Mouse (Mus musculus): ENCODE measurements around the gene Tnfrsf9. TPM values are rescaled to one million over a fixed set of nuclear protein-coding genes. Genes with fewer than 3 reads are reported as not detected.
"Not testable (repeated sequence)": the region's sequence is repeated elsewhere in the genome, so short reads cannot be mapped to it uniquely, and the experiment has no call there.

Gene Tnfrsf9
- polyA plus RNA-seq, 1 experiment from 2014 or later, result 0.18 TPM

GRCm38 (mm10) chr4:150901651-150902050 is 12.7 kb upstream of the Tnfrsf9 start:
- H3K9ac ChIP-seq (ENCODE audit: low read length), result no peak overlapping the region
- no peaks in the 10 kb centered on the region for H3K4me1 ChIP-seq (ENCODE audit: control insufficient read depth, insufficient read depth, low read length)
- H3K36me3 ChIP-seq (ENCODE audit: control insufficient read depth, insufficient read depth, low read length), result peaks cover 17% of the 10 kb centered on the region
- DNase-seq (ENCODE audit: low spot score, missing footprints) (peak; percentile 92), ATAC-seq (ENCODE audit: low FRiP score) (no peak)
- H3K4me3 ChIP-seq (ENCODE audit: low read depth, low read length), result no peak overlapping the region
- no peaks in the 10 kb centered on the region for H3K27me3 ChIP-seq (ENCODE audit: control insufficient read depth, insufficient read depth, low read length)
- no peak overlapping the region for H3K27ac ChIP-seq (ENCODE audit: low read depth, low read length)
- H3K9me3 ChIP-seq (ENCODE audit: control insufficient read depth, low read length), result no peaks in the 10 kb centered on the region
- H3K4me2 ChIP-seq, result no peak overlapping the region
- 59% methylated on average over 9 of the region's 9 CpGs for WGBS

DNA sequence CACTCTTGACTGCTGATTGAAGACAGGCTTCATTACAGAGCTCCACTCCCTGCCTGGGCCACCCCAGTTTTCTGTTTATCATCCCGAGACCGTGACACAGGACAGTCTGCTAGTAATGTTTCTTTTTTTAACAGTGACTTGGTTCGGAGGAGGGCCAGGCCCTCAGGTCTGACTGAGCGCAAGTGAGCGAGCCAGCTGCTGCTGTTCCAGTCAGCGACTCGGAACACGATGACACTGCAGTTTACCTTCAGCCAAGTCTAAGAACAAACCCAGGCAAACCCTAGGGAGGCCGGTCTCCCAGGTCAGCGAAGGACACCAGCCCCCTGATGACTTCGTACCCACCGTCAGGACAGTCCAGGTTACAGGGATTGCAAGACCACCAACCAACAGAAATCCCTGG is 12.3 kb upstream of the Tnfrsf9 start:
- no peaks in the 10 kb centered on the region for H3K4me1 ChIP-seq (ENCODE audit: control insufficient read depth, insufficient read depth, low read length)
- H3K4me2 ChIP-seq, result no peak overlapping the region
- no peaks in the 10 kb centered on the region for H3K9me3 ChIP-seq (ENCODE audit: control insufficient read depth, low read length)
- ATAC-seq (ENCODE audit: low FRiP score), result no peak
- H3K27ac ChIP-seq (ENCODE audit: low read depth, low read length), result no peak overlapping the region
- no peak overlapping the region for H3K4me3 ChIP-seq (ENCODE audit: low read depth, low read length)
- H3K9ac ChIP-seq (ENCODE audit: low read length), result no peak overlapping the region
- no peaks in the 10 kb centered on the region for H3K27me3 ChIP-seq (ENCODE audit: control insufficient read depth, insufficient read depth, low read length)
- peak; percentile 61 for DNase-seq (ENCODE audit: low spot score, missing footprints)
- WGBS, result 92% methylated on average over 12 of the region's 12 CpGs
- H3K36me3 ChIP-seq (ENCODE audit: control insufficient read depth, insufficient read depth, low read length), result peaks cover 14% of the 10 kb centered on the region

DNA sequence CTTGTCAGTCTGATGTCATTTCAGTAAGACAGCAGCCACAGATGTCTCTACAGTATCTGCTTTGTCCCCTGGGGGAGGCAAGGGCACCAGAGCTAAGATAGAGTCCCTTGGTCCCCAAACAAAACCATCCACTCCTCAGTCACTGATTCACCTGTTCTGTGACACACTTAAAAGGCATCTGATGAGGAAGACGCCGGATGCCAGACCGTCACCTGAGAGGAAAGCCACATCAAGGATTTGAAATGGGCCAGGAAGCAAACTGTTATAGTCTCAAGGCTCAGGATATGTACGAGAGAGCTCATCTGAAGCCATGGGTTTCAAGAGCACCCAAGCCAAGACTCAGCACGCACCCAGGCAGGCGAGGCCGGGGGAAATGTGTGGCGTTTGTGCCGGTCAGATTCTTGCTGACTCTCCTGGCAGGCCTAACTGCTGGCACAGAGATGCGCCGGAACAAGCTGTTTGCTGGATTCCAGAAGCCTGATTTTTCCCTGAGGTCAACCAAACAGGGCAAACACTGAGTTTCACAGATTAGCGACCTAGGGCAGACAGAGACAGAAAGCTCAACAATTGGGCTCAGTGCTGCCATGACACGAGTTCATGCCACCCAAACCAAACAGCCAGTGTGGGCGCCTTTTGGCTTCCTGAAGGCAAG is 11.1 kb upstream of the Tnfrsf9 start:
- Histone ChIP-seq H3K4me1 (ENCODE audit: control insufficient read depth, insufficient read depth, low read length) (no peaks in the 10 kb centered on the region), H3K36me3 (ENCODE audit: control insufficient read depth, insufficient read depth, low read length) (peaks cover 14% of the 10 kb centered on the region), H3K4me3 (ENCODE audit: low read depth, low read length) (no peak overlapping the region), H3K4me2 (no peak overlapping the region), H3K9ac (ENCODE audit: low read length) (no peak overlapping the region), H3K27me3 (ENCODE audit: control insufficient read depth, insufficient read depth, low read length) (no peaks in the 10 kb centered on the region), H3K9me3 (ENCODE audit: control insufficient read depth, low read length) (no peaks in the 10 kb centered on the region), H3K27ac (ENCODE audit: low read depth, low read length) (no peak overlapping the region)
- ATAC-seq (ENCODE audit: low FRiP score) (no peak), DNase-seq (ENCODE audit: low spot score, missing footprints) (peak; percentile 17)
- WGBS, result 94% methylated on average over 14 of the region's 14 CpGs

- Histone ChIP-seq H3K27ac (ENCODE audit: low read depth, low read length) (no peak overlapping the region), H3K27me3 (ENCODE audit: control insufficient read depth, insufficient read depth, low read length) (no peaks in the 10 kb centered on the region), H3K9me3 (ENCODE audit: control insufficient read depth, low read length) (no peaks in the 10 kb centered on the region), H3K36me3 (ENCODE audit: control insufficient read depth, insufficient read depth, low read length) (peaks cover 2% of the 10 kb centered on the region), H3K4me3 (ENCODE audit: low read depth, low read length) (no peak overlapping the region), H3K4me2 (no peak overlapping the region), H3K9ac (ENCODE audit: low read length) (no peak overlapping the region), H3K4me1 (ENCODE audit: control insufficient read depth, insufficient read depth, low read length) (peaks cover 3% of the 10 kb centered on the region; the same call in 1 of the 2 replicates)
- 92% methylated on average over 8 of the region's 8 CpGs for WGBS
- no peak for ATAC-seq (ENCODE audit: low FRiP score)
- no peak for DNase-seq (ENCODE audit: low spot score, missing footprints)
Measured at GRCm38 (mm10) chr4:150907099-150907498, 7.3 kb upstream of the Tnfrsf9 start.

DNA sequence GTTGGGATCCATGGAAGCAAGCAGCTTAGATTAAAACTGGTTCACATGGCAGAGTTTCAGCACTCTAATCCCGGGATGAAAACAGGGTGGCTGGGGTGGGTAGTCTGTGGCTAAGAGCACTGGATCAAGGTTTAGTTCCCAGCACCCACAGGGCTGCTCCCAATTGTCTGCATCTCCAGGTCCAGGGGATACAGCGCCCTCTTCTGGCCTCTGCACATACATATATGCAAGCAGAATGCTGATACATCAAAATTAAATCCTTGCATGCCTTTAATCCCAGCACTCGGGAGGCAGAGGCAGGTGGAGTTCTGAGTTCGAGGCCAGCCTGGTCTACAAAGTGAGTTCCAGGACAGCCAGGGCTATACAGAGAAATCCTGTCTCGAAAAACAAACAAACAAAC is 5.8 kb upstream of the Tnfrsf9 start:
- H3K27ac ChIP-seq (ENCODE audit: low read depth, low read length); H3K9ac ChIP-seq (ENCODE audit: low read length); H3K36me3 ChIP-seq (ENCODE audit: control insufficient read depth, insufficient read depth, low read length); DNase-seq (ENCODE audit: low spot score, missing footprints); H3K4me3 ChIP-seq (ENCODE audit: low read depth, low read length); H3K9me3 ChIP-seq (ENCODE audit: control insufficient read depth, low read length); H3K27me3 ChIP-seq (ENCODE audit: control insufficient read depth, insufficient read depth, low read length); ATAC-seq (ENCODE audit: low FRiP score); H3K4me1 ChIP-seq (ENCODE audit: control insufficient read depth, insufficient read depth, low read length): not testable (repeated sequence)
- WGBS, result 71% methylated on average over 5 of the region's 5 CpGs
- H3K4me2 ChIP-seq, result peak overlapping the region; percentile 51; the same call in 1 of the 2 replicates

- DNase-seq (ENCODE audit: low spot score, missing footprints), result peak; percentile 100
- WGBS, result under 1% methylated on average over 53 of the region's 56 CpGs
- Histone ChIP-seq H3K36me3 (ENCODE audit: control insufficient read depth, insufficient read depth, low read length) (no peaks in the 10 kb centered on the region; the same call in 1 of the 2 replicates), H3K27me3 (ENCODE audit: control insufficient read depth, insufficient read depth, low read length) (no peaks in the 10 kb centered on the region), H3K4me2 (peak overlapping the region; percentile 51), H3K27ac (ENCODE audit: low read depth, low read length) (peak overlapping the region; percentile 76), H3K9me3 (ENCODE audit: control insufficient read depth, low read length) (no peaks in the 10 kb centered on the region), H3K4me3 (ENCODE audit: low read depth, low read length) (peak overlapping the region; percentile 82), H3K4me1 (ENCODE audit: control insufficient read depth, insufficient read depth, low read length) (peaks cover 3% of the 10 kb centered on the region; the same call in 1 of the 2 replicates), H3K9ac (ENCODE audit: low read length) (peak overlapping the region; percentile 89)
- peak; percentile 92 for ATAC-seq (ENCODE audit: low FRiP score)
Measured at GRCm38 (mm10) chr4:150909451-150910156, 4.8 kb upstream of the Tnfrsf9 start.

DNA sequence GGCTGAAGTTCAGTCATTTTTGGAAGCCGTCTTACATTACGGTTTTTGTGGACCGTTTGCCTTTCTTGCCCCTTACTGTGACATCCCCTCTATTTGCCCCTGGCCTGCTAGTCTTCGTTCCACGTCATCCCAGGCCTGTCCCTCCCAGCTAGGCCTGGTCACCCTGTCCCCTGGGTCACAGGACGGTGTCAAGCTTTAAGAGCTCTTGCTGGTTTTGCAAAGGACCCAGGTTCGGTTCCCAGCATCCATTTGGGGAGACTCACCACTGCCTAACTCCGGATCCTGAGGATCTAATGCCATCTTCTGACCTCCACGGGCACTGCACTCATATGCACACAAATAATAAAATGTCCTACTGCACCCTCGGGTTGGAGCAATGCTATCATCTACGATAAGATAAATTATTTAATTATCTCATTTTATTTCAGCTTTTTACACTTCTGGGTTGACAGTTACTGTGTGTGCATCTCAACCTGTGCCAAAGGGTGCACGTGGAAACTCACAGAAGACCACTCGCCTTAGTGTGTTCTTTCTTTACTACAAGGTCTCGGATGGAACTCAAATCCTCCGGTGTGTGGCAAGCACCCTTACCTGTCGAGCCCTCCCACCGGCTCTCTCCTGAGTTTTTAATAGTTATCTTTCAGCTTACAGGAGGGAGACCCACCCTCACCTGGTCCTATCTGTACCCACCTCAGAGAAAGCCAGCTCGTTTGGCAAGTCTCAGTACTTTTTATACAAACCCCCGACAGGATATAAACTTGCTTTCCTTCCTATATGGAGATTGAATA is 4.0 kb upstream of the Tnfrsf9 start:
- H3K27ac ChIP-seq (ENCODE audit: low read depth, low read length), result no peak overlapping the region
- DNase-seq (ENCODE audit: low spot score, missing footprints), result no peak
- WGBS, result 84% methylated on average over 19 of the region's 19 CpGs
- no peaks in the 10 kb centered on the region for H3K9me3 ChIP-seq (ENCODE audit: control insufficient read depth, low read length)
- H3K36me3 ChIP-seq (ENCODE audit: control insufficient read depth, insufficient read depth, low read length), result no peaks in the 10 kb centered on the region; the same call in 1 of the 2 replicates
- no peaks in the 10 kb centered on the region for H3K27me3 ChIP-seq (ENCODE audit: control insufficient read depth, insufficient read depth, low read length)
- H3K9ac ChIP-seq (ENCODE audit: low read length), result peak overlapping the region; percentile 89; the same call in 1 of the 2 replicates
- H3K4me1 ChIP-seq (ENCODE audit: control insufficient read depth, insufficient read depth, low read length), result peaks cover 10% of the 10 kb centered on the region
- peak overlapping the region; percentile 51 for H3K4me2 ChIP-seq
- ATAC-seq (ENCODE audit: low FRiP score), result peak; percentile 30
- peak overlapping the region; percentile 82; the same call in 1 of the 2 replicates for H3K4me3 ChIP-seq (ENCODE audit: low read depth, low read length)

- no peak for ATAC-seq (ENCODE audit: low FRiP score)
- 21% methylated on average over 12 of the region's 12 CpGs for WGBS
Measured at GRCm38 (mm10) chr4:150913743-150914142, 619 bp upstream of the Tnfrsf9 start.

More at GRCm38 (mm10) chr4:150913743-150914142, 619 bp upstream of the Tnfrsf9 start:
- peaks cover 12% of the 10 kb centered on the region for H3K4me1 ChIP-seq (ENCODE audit: control insufficient read depth, insufficient read depth, low read length)
- H3K9ac ChIP-seq (ENCODE audit: low read length), result peak overlapping the region; percentile 65
- H3K36me3 ChIP-seq (ENCODE audit: control insufficient read depth, insufficient read depth, low read length), result no peaks in the 10 kb centered on the region
- DNase-seq (ENCODE audit: low spot score, missing footprints), result peak; percentile 90
- no peaks in the 10 kb centered on the region for H3K9me3 ChIP-seq (ENCODE audit: control insufficient read depth, low read length)
- 0 out of 2 replicates have a peak overlapping the region, but pooled peaks have one; percentile 22 for H3K27ac ChIP-seq (ENCODE audit: low read depth, low read length)
- H3K4me3 ChIP-seq (ENCODE audit: low read depth, low read length), result peak overlapping the region; percentile 51
- no peaks in the 10 kb centered on the region for H3K27me3 ChIP-seq (ENCODE audit: control insufficient read depth, insufficient read depth, low read length)
- H3K4me2 ChIP-seq, result peak overlapping the region; percentile 55

Measured in midbrain, embryonic 11.5 days (tissue).